Mouse (Mus musculus) neural tube, embryonic 12.5 days (tissue): ENCODE measurements at regions not wholly inside any gene's neighbourhood (a gene's known extent, or its start where the extent isn't known, plus 50 kb on each side); places are given as distances from the start of the nearest gene placed in this dataset.

Experiments used
- ATAC-seq: fragments of 200-750 bp; cut with Nextera tagmentation; 2 replicates; pipeline ENCODE4 v1.8.0; 2017; ENCODE audit warnings: low read depth, mild to moderate bottlenecking, moderate TSS enrichment, moderate library complexity; ENCODE audit not compliant: low FRiP score
- H3K27ac ChIP-seq: fragments of 300-500 bp; sonication (generic); 2 replicates; pipeline ENCODE4 v1.5.1; 2016
- H3K27me3 ChIP-seq: fragments of 300-500 bp; sonication (generic); replicated peaks from 2 replicates; pipeline ENCODE4 v1.6.1; 2016; ENCODE audit warnings: mild to moderate bottlenecking
- H3K36me3 ChIP-seq: fragments of 300-500 bp; sonication (generic); 2 replicates; pipeline ENCODE4 v1.6.1; 2016; ENCODE audit warnings: mild to moderate bottlenecking
- H3K4me1 ChIP-seq: fragments of 300-500 bp; sonication (generic); 2 replicates; pipeline ENCODE4 v1.6.1; 2016
- H3K4me2 ChIP-seq: fragments of 300-500 bp; sonication (generic); replicated peaks from 2 replicates; pipeline ENCODE4 v1.6.1; 2016; ENCODE audit warnings: mild to moderate bottlenecking
- H3K4me3 ChIP-seq: fragments of 300-500 bp; sonication (generic); 2 replicates; pipeline ENCODE4 v1.5.1; 2016
- H3K9ac ChIP-seq: fragments of 300-500 bp; sonication (generic); 2 replicates; pipeline ENCODE4 v1.6.1; 2016; ENCODE audit warnings: mild to moderate bottlenecking
- H3K9me3 ChIP-seq: fragments of 300-500 bp; sonication (generic); 2 replicates; pipeline ENCODE4 v1.6.1; 2016; ENCODE audit warnings: mild to moderate bottlenecking
- WGBS: fragments of 180-500 bp; shearing (Covaris S2); methylation state at CpG from one replicate; pipeline ENCODE4 v1.1.7; 2016; 5-methylcytosine and 5-hydroxymethylcytosine counted together

DNA sequence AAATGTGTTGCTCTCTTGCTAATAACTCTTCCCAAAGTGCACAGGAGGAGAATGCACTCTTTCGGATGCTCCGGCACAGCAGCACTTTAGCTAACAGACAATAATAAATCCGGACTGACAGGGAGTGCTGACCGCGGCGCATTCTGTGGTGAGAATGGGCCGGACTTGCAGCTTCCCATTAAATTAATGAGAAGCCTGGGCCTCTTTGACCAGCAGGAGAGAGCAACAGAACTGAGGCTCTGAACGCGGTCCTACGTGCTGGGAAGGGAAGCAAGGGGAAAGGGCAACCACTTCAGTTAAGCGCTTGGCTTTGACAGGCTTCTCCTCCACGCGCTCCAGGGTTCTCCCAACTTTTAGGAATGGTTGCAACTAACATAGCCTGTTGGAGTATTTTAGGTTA lies 117.2 kb upstream of the Usp25 start:
- no peak overlapping the region for H3K27ac ChIP-seq
- 7% methylated on average over 13 of the region's 13 CpGs for WGBS
- no peaks in the 10 kb centered on the region for H3K27me3 ChIP-seq
- peak overlapping the region; percentile 45 for H3K4me2 ChIP-seq
- peaks cover 6% of the 10 kb centered on the region; the same call in 1 of the 2 replicates for H3K4me1 ChIP-seq
- no peak overlapping the region for H3K4me3 ChIP-seq
- peak; percentile 53; the same call in 1 of the 2 replicates for ATAC-seq
- no peak overlapping the region for H3K9ac ChIP-seq
- H3K9me3 ChIP-seq: no peaks in the 10 kb centered on the region
- no peaks in the 10 kb centered on the region for H3K36me3 ChIP-seq

- Histone ChIP-seq H3K9ac (no peak overlapping the region), H3K4me1 (peaks cover 6% of the 10 kb centered on the region; the same call in 1 of the 2 replicates), H3K9me3 (no peaks in the 10 kb centered on the region), H3K4me3 (no peak overlapping the region), H3K27me3 (no peaks in the 10 kb centered on the region), H3K4me2 (no peak overlapping the region), H3K36me3 (no peaks in the 10 kb centered on the region), H3K27ac (no peak overlapping the region)
- WGBS: 48% methylated on average over 5 of the region's 5 CpGs
- ATAC-seq: peak; percentile 44; the same call in 1 of the 2 replicates
Measured at GRCm38 (mm10) chr16:76895781-76896180, 117.7 kb upstream of the Usp25 start.

- H3K36me3 ChIP-seq: no peaks in the 10 kb centered on the region
- no peak for ATAC-seq
- WGBS: 92% methylated on average over 2 of the region's 2 CpGs
- H3K27me3 ChIP-seq: no peaks in the 10 kb centered on the region
- H3K27ac ChIP-seq: no peak overlapping the region
- H3K4me3 ChIP-seq: no peak overlapping the region
- H3K9me3 ChIP-seq: no peaks in the 10 kb centered on the region
- H3K4me2 ChIP-seq: no peak overlapping the region
- no peak overlapping the region for H3K9ac ChIP-seq
- no peaks in the 10 kb centered on the region for H3K4me1 ChIP-seq
Measured at GRCm38 (mm10) chr16:76878576-76878975, 134.9 kb upstream of the Usp25 start.

GRCm38 (mm10) chr16:76875397-76876018 lies 138.0 kb upstream of the Usp25 start:
- WGBS: 88% methylated on average over 3 of the region's 3 CpGs
- Histone ChIP-seq H3K27me3 (no peaks in the 10 kb centered on the region), H3K4me3 (no peak overlapping the region), H3K4me1 (no peaks in the 10 kb centered on the region), H3K27ac (no peak overlapping the region), H3K9ac (no peak overlapping the region), H3K9me3 (no peaks in the 10 kb centered on the region), H3K36me3 (no peaks in the 10 kb centered on the region), H3K4me2 (no peak overlapping the region)
- no peak for ATAC-seq

- H3K27ac ChIP-seq: no peak overlapping the region
- peak; percentile 26; the same call in 1 of the 2 replicates for ATAC-seq
- no peaks in the 10 kb centered on the region for H3K9me3 ChIP-seq
- no peaks in the 10 kb centered on the region for H3K4me1 ChIP-seq
- no peaks in the 10 kb centered on the region for H3K36me3 ChIP-seq
- 52% methylated on average over 4 of the region's 4 CpGs for WGBS
- no peak overlapping the region for H3K4me3 ChIP-seq
- no peak overlapping the region for H3K9ac ChIP-seq
- H3K4me2 ChIP-seq: peak overlapping the region; percentile 47
- H3K27me3 ChIP-seq: no peaks in the 10 kb centered on the region
Measured at GRCm38 (mm10) chr16:76866465-76866802, 147.1 kb upstream of the Usp25 start.

DNA sequence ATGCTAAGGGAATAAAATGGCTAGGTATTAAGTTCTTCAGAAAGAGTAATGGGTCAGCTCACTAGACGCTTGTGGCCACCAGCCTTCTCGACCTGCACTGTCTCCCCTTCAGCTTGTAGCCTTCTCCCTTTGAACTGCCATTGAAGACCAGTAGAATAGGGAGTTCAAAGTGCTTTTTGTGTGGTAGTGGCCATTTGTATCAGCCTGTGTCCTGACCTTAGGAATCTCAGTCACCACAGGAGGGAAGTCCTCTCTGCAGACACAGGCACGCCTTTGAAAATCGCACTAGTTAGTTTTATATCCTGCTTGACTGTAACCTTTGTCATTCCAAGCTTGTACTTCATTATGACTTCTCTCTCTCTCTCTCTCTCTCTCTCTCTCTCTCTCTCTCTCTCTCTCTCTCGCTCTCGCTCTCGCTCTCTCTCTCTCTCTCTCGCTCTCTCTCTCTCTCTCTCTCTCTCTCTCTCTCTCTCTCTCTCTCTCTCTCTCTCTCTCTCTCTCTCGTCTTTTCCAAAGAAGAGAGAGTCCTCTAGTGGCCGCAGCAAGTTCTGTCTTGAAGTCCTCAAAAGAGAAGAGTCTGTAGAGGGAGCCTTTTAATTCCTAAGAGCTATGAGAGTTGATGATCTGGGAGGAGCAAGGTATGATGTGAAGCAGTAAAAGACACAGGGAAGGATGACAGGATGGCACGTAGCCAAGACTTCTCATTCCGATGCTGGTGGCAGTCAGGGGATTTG lies 147.6 kb upstream of the Usp25 start:
- Histone ChIP-seq H3K27ac (no peak overlapping the region), H3K9ac (no peak overlapping the region), H3K27me3 (no peaks in the 10 kb centered on the region), H3K4me1 (no peaks in the 10 kb centered on the region), H3K36me3 (no peaks in the 10 kb centered on the region), H3K4me3 (no peak overlapping the region), H3K4me2 (peak overlapping the region; percentile 47), H3K9me3 (no peaks in the 10 kb centered on the region)
- peak; percentile 77 for ATAC-seq
- WGBS: 17% methylated on average over 7 of the region's 12 CpGs

- H3K36me3 ChIP-seq: no peaks in the 10 kb centered on the region
- no peak overlapping the region for H3K4me3 ChIP-seq
- H3K27me3 ChIP-seq: no peaks in the 10 kb centered on the region
- WGBS: 91% methylated on average over 3 of the region's 3 CpGs
- no peak overlapping the region for H3K4me2 ChIP-seq
- H3K9me3 ChIP-seq: no peaks in the 10 kb centered on the region
- H3K9ac ChIP-seq: no peak overlapping the region
- H3K4me1 ChIP-seq: no peaks in the 10 kb centered on the region
- no peak for ATAC-seq
- no peak overlapping the region for H3K27ac ChIP-seq
Measured at GRCm38 (mm10) chr16:76864392-76864791, 149.1 kb upstream of the Usp25 start.

DNA sequence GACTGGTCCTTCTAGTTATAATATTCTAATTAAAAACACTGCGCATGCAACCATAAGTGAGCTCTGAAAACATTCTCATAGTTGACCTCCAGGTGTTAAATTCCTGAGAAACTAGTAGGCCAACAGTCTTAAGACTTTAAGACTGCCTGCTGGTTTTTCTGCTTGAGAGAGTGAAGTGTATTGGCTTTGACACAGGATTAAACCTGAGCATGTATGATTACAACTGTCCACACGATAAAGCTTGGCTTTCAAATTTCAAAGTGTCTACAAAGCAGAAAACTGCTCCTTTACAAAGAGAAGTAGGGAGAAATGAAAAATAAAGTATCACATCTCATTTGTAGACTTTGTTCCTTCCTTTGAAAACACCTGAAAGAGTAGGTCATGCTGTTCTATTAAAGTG lies 157.7 kb upstream of the Usp25 start:
- ATAC-seq: no peak
- H3K9me3 ChIP-seq: no peaks in the 10 kb centered on the region
- H3K4me3 ChIP-seq: no peak overlapping the region
- no peaks in the 10 kb centered on the region for H3K4me1 ChIP-seq
- 84% methylated on average over 2 of the region's 2 CpGs for WGBS
- no peak overlapping the region for H3K9ac ChIP-seq
- H3K36me3 ChIP-seq: no peaks in the 10 kb centered on the region
- H3K27ac ChIP-seq: no peak overlapping the region
- H3K27me3 ChIP-seq: no peaks in the 10 kb centered on the region
- H3K4me2 ChIP-seq: no peak overlapping the region

DNA sequence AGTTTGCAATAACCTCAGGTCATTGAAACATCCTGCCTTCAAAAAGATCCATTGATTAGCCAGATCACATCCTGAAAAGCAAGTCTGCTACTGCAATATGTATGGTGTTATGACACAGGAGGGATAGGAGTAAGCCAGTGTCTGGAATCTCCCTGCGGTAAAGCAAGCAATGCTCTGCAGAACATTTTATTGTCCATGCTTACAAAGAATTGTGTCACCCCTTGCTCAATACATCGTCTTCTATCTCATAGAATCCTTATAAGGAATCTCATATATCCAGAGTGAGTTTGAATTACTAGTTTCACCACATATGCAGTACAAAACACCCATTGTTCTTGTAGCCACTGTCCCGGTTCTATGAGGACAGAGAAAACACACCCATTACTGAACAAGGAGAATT lies 162.1 kb upstream of the Usp25 start:
- ATAC-seq: no peak
- H3K9me3 ChIP-seq: no peaks in the 10 kb centered on the region
- H3K36me3 ChIP-seq: no peaks in the 10 kb centered on the region
- H3K4me1 ChIP-seq: no peaks in the 10 kb centered on the region
- no peak overlapping the region for H3K9ac ChIP-seq
- no peaks in the 10 kb centered on the region for H3K27me3 ChIP-seq
- no peak overlapping the region for H3K4me2 ChIP-seq
- 66% methylated on average over 3 of the region's 3 CpGs for WGBS
- no peak overlapping the region for H3K27ac ChIP-seq
- H3K4me3 ChIP-seq: no peak overlapping the region

DNA sequence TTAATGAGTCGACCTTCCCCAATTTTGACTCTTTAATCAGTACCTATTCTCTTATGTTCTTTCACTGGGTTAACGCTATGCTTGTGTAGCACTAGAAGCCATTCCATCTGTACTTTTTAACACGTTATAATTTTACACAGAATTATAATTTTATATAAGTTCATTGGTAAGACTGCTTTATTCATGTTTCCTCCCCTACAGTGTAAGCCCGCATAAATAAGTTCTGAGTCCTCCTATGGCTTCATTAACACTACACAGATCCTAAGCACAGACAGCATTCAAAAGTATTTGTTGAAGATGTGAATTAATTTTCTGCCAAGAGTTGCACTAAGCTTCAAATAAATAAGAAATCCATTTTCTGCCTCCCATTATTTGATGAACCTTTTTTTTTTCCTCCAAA lies 176.1 kb upstream of the Usp25 start:
- no peaks in the 10 kb centered on the region for H3K4me1 ChIP-seq
- 87% methylated on average over 4 of the region's 4 CpGs for WGBS
- H3K4me2 ChIP-seq: no peak overlapping the region

DNA sequence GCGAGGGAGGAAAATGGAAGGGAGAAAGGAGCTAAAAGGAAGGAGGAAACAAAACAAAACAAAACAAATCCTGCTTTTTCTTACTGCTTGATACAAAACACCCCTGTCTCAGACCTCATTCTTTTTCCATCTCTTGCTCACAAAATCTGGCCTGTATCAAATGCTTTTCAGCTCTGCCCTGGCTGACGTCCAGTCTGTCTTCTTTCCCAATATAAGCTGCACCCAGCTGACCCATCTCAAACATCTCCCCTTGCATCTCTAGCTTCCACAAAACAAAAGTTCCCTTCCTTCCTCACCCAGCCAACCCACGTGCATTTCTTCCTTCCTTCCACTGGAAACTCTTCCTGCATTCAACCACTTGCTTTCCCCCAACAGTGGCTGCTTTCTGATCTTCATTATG lies 183.1 kb upstream of the Usp25 start:
- Histone ChIP-seq H3K4me1 (no peaks in the 10 kb centered on the region), H3K9ac (no peak overlapping the region), H3K27ac (no peak overlapping the region), H3K4me3 (no peak overlapping the region), H3K36me3 (no peaks in the 10 kb centered on the region), H3K4me2 (no peak overlapping the region), H3K9me3 (no peaks in the 10 kb centered on the region), H3K27me3 (no peaks in the 10 kb centered on the region)
- WGBS: 51% methylated on average over 3 of the region's 3 CpGs
- no peak for ATAC-seq

More for the DNA sequence above, 176.1 kb upstream of the Usp25 start:
- no peak overlapping the region for H3K27ac ChIP-seq
- no peaks in the 10 kb centered on the region for H3K9me3 ChIP-seq
- no peak overlapping the region for H3K4me3 ChIP-seq
- H3K27me3 ChIP-seq: no peaks in the 10 kb centered on the region
- ATAC-seq: no peak
- H3K9ac ChIP-seq: no peak overlapping the region
- no peaks in the 10 kb centered on the region for H3K36me3 ChIP-seq

- Histone ChIP-seq H3K4me1 (no peaks in the 10 kb centered on the region), H3K27ac (no peak overlapping the region), H3K36me3 (no peaks in the 10 kb centered on the region), H3K9me3 (no peaks in the 10 kb centered on the region), H3K4me2 (no peak overlapping the region), H3K4me3 (no peak overlapping the region), H3K27me3 (no peaks in the 10 kb centered on the region), H3K9ac (no peak overlapping the region)
- 89% methylated on average over 7 of the region's 7 CpGs for WGBS
- no peak for ATAC-seq
Measured at GRCm38 (mm10) chr16:76827674-76828441, 185.6 kb upstream of the Usp25 start.
